Mouse (Mus musculus) T-cell, adult 2 months (primary cell): ENCODE data around the gene Kbtbd12.
A peak's percentile ranks its signal among the peaks of the same experiment; 100 is the strongest.

Experiments used
- DNase-seq: peaks from one replicate; pipeline ENCODE4 v3.0.0; 2022; ENCODE audit warnings: low spot score

Gene Kbtbd12

DNA sequence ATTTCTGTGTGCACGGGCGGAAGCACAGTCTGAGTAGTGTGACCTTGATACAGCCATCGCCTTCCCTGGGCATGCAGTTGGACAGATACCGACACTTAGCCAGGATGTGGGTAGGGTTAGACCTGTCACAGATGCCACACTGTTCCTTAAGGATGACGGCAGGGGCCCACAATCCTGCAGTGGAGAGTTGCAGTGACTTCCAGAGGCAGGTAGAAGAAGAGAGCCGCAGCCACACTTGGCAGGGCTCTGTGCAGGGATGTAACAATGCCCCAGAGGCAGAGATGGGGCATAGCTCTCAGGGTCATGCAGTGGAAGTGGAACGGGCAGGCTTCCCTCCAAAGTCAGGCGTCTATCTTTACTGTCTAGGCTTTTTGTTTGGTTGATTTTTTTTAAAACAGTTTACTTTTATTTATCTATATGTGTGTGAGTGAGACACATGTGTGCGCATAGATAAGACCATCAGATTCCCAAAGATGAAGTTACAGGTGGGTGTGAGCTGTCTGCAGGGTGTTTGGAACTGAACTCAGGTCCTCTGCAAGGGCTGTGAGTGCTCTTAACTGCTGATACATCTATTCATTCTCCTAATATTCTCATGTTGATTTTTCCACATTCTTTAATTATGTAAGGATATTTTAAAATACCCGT lies 89.2 kb downstream of the Kbtbd12 start:
- no peak for DNase-seq

DNA sequence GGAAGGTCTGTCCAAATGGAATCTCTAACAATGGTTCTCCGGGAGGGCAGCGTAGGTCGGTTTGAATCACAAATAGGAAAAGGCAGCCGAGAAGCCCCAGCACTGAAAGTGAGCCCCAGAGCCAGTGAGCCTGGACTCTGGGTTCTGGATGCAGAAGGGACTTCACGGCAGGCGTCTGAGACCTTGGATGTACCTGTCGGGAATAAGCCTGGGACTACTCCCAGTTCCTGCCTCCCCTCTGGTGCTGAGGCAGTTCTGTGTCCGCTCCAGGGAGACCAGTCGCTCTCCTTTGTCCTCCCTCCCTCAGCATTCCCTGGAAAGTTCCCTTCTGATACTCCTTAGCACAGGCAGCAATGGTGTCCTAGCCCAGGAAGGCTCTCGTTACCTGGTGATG lies 92.4 kb downstream of the Kbtbd12 start:
- DNase-seq, result no peak

DNA sequence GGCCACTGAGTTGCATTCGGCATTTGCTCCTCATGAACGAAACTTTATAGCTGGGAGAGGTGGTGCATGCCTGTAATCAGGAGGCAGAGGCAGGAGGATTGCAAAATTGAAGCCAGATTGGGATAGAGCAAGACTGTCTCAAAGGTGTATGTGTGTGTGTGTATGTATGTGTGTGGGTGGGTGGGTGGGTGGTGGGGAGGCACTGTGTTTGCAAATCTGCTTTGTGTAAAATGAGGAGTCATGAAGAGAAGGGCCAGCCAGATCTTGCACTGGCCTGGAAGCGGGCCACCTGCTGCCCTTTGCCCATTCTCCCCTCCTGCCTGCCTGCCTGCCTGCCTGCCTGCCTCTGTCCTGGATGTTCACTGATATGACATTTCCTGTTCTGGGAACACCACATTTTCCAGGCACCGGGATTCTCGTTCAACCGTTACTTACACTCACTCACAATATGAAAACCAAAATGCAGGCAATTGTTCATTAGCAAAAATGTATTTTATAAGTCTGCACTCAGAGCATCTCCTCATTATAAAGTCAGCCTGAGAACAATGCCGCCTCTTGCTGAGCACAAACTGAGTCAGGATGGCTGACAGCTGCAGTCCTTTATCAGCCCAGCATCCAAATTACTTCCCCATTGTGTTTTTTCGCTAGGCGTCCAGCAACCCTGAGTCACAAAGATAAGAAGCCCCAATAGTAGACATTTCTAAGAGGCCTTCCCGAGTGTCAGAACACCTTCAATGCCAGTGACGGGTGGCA lies 92.9 kb downstream of the Kbtbd12 start:
- DNase-seq, result no peak

DNA sequence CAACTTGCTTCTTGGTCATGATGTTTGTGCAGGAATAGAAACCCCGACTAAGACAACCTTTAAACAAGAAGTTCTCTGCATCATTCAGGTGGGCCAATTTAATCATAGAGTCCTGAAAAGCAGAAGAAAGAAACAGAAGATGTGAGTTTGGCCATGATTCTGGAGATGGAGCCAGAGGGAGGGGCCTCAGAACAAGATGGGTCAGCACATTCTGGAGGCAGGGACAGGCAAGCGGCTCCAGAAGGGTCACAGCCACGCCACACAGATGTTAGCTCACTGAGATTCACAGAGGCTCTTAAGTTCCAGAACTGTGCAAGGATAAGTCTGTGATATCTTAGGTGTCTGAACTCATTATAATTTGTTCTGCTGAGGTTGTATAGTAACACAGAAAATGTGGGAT lies 93.5 kb downstream of the Kbtbd12 start:
- no peak for DNase-seq

DNA sequence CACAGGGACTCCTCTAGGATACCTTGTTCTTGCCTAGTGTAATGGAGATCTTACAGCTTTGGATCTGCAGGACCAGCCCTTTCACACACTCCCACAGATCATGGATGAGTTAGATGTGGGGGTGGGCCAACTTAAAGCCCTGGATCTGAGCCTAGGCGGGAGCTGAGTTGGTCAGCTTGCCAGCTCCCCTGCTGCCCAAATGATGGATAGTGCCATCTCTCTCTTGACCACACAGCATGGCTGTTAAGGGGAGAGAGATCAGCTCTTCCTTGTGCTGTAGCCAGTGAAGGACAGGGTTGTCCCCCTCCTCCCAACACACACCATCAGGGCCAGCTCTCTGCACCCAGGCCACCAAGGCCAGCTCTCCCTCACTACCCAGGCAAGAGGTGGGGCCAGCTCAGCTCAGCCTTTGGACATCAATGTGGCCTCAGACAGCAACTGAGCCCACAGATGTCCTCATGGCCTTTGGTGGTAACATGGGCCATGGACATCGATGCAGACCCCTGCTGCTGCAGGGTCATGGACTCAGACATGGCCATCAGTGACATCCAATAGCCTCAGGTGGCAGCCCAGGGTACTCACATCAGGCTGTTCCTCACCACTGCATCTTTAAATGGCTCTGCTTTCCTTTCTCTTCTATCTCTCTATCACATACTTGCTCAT lies 97.5 kb downstream of the Kbtbd12 start:
- no peak for DNase-seq

DNA sequence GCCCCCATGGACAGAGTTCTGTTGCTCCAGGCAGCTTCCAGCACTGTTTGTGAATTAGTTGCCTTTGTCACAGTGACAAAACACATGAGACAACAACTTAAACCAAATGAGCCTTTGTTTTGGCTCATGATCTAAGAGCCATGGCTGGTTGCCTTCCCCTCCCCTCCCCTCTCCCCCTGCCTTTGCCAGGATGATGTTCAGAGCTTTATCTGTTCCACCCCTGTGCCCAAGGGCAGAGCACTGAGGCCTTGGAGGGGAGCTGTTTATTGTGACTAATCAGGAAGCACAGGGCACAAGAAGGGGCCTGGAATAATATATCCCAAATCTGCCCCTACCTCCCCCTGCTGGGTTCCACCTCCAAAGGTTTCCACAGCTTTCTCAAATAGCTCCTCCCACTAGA lies 107.4 kb downstream of the Kbtbd12 start:
- DNase-seq, result no peak

DNA sequence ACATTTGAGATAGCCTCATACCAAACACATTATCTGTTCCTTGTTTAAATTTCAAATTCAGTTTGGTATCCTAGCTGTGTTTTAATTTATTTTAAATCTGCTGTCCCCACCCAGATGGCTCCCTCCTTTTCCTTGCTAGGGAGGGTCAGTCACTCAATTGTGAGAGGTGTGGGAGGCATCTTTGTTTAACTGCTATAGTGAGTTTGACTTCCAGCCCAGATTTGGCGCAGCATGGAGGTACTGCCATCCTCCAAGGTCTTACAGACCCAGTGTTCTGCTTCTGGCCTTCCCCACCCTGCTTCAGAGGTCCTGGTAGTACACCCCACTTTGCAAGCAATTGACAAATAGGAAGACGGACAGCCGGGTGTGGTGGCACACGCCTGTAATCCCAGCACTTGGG lies 113.7 kb downstream of the Kbtbd12 start:
- no peak for DNase-seq

DNA sequence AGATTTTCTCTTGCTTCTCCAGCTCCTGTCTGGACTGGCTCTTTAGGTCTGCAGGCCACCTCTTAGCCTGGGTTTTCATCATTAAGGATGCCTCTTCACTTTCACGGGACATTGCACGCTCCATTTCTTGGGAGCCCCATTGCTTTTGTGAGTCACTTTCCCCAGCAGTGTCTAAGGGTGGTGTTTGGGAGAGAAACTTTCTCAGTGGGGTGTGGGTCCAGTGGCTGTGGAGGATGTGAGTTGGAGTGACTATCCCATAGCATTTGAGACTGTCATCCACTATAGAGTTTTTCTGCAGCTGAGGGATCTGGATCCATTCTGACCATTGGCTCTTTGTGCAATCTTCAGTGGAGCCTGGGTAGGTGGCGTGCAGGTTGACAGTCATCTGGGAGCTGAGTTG lies 114.3 kb downstream of the Kbtbd12 start:
- no peak for DNase-seq

DNA sequence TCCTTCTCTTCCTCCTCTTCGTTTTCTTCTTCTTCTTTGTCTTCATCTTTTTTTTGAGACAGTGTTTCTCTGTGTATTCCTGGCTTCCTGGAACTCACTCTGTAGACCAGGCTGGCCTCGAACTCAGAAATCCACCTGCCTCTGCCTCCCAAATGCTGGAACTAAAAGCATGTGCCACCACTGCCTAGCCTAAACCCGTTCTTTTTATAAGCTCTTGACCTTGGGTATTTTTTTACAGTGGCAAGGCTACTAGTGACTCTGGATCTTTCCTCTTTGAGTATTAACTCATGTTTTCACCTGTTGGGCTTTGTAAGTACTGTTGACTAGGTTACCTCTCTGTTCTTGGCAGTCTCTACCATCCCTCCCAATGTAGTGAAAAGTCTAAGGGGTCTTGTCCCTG lies 114.7 kb downstream of the Kbtbd12 start:
- no peak for DNase-seq

DNA sequence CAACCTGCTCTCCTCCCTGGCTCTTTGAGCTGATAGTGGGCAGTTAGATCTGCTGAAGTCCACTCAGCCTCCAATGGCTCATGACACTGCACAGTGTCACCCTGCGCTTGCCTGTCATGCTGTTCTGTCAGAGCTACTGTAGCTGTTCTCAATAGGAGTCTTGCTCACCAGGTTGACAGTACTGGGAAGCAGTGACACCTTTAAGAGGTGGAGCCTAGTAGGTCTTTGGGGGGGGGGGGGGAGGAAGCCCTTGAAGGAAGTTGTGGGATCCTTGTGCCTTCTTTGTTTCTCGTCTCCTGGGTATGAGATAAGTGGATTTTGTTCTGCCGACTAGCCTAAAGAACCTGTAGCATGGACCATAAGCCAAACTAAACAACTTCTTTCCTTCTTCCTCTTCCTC lies 115.1 kb downstream of the Kbtbd12 start:
- DNase-seq, result no peak

DNA sequence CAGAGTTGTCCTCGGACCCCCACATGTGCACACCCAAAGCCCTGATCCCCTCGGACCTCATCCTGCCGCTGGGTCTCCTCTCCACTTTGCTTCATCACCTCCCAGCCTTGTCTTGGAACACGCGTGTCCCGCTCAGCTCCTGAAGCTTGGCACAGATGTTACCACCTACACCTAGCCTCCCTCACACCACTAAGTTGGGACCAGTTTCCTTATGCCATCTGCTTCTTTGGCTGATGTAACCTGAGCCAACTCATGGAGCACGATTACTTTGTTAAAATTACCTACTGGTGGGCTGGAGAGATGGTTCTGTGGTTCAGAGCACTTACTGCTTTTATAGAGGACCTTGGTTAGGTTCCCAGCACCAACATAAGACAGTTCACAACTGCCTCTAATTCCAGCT lies 115.9 kb downstream of the Kbtbd12 start:
- no peak for DNase-seq

DNA sequence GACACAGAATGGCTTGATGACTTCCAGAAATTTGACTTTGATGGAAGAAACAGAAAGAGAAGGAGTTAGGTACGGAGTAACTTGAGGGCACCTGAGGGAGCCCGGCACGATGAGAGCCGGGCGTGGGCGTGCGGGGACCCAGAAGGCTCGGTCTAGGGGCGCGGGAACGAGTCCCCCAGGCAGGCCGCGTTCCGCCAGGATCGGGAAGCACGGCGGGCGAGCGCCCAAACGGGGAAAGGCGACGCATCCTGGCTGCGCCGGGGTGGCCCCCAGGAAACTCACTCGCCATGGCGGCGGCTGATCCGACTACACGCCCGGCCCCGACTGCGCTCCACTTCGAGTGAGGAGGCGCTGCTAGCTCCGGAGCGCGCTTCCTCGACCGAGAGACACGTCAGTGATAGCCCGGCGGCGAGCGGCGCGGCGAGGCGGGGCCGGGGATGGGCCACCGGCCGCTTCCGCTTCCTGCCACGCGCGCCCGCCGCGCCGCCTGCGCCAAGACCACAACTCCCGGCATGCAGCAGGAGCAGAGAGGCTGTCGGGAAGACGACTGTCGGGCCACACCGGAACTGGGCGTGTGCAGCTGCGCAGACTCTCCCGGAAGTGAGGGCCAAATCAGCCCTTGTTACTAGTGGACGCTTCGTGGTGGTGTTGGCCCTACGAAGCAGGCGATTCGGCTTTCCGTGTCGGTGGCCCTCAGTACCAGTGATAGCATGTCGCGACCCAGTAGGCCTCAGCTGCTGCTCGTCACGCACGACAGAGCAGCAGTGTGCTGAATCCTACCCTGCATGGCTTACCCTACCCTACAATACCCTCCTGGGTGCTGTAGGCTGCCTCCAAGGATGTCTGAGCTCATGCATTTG lies 119.1 kb downstream of the Kbtbd12 start, which contains the start of gene Sec61a1:
Sec61a1 (minus strand) TSS at position 502 of the 860 bp plus-strand sequence.
- peak; percentile 96 for DNase-seq

DNA sequence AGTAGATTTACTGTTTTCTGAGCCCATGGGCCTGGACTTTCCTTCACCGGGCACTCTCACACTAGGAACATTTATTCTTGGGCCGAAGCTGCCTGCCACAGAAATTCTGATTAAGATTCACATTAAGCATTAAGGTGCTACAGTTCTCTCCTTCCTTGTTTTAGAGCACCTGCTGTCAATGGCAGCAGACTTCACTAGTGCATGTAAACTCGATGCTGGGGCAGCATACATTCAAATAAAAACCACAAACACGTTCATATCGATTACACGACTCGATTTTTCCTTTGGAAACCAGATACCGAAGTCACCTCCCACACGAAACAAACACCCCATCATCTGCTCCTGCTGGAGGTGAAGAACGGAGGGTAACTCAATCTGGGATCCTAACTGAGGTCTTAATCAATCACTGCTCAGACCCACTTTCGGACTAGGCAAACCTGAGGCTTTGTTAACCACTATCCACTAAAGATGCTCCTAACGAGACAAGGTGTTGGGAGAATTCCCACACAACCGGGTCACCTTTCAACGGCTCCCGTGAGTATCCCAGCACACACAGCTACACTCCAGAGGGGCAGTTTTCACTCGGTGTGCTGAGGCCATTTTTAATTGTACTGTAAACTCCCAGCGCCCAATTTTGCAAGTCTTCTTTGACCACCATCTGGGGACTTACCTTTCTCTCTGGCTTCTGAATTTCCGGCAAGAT lies 119.9 kb downstream of the Kbtbd12 start:
- DNase-seq, result no peak

DNA sequence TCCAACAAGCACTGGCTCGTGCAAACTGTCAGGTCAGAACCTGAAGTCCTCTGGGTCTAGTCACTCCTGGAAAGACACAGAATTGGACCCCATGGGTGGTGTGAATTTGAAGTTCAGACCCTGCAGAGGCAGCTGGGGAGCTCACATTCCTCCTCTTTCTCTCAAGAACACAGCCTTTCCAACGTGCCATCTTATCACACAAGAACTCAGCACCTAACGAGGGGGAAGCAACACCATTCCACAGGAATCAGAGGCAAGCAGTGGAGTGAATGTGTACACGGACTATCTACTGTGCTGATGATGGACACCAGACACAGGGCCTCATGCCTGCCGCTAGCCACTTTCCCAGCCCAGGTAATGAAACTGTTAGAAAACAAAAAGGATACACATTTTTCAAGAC lies 121.1 kb downstream of the Kbtbd12 start:
- no peak for DNase-seq

DNA sequence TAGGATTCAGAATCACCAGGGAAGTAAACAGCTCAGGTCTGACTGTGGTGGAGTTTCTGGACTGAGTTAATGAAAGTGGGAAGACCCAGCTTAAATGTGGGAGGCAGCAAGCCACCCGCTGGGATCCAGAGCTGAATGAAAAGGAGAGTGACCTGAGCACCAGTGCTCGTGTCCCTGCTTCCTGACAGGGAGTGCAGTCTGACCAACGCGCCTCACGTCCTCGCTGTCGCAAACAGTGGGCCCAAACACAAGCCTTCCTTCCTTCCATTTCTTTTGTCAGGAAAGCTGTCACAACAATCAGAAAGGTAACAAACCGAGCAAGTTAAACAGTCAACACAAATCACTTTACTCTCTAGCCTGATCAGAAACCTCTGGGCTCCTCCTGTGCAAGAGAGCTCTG lies 121.8 kb downstream of the Kbtbd12 start:
- no peak for DNase-seq

DNA sequence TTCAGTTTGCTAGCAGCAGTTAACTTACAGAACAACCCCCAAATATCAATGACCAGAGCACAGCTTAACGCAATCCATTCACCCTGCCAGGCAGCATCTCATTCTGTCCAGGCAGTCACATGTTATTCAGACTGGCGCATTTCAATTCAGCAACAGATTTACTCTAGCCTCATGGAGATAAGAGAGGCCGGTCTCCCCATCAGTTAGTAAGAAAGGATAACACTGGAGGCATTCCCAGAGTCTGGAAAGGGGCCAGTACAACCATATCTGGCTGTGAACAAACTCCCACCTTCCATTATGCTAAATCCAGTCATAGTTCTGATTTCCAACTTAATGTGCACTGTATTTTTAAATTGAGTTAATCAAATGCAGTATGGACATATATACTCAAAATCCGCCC lies 123.2 kb downstream of the Kbtbd12 start:
- DNase-seq, result no peak

DNA sequence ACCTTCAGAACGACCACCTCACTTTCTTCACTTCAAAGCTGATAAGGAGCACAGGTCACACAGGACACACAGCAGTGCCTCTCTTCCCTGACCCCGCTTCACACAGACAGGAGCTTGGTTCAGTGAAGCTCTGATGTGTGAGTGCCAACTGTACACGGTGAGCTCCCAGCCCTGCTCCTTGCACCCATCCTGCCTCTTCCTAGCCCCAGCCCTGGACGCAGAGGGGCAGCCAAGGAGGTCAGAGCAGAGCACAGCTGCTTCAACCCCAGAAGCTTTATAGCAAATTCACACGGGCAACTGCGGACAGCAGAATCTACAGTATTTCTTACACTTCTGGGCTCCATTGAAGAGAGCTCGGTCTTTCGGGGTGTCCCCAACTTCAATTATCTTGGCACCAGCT lies 123.8 kb downstream of the Kbtbd12 start:
- DNase-seq, result no peak

DNA sequence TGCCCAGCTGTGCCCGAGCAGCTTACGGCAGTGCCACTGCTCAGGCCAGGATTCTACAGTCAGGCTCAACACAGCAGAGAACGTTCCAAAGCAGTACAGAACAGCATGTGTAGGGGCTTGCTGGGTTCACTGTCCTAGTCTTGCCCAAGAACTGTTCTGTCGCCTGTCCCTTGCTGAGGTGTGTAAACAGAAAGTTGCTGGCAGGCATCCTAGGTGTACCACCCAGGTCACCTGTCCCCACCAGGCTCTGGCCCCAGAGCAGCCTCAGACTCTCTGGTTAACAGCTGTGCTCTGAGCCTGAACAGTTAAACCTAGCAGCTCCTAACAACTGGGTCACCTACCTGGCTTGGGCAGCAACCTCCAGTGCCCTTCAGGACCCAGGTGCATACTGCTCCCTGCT lies 134.7 kb downstream of the Kbtbd12 start:
- no peak for DNase-seq

DNA sequence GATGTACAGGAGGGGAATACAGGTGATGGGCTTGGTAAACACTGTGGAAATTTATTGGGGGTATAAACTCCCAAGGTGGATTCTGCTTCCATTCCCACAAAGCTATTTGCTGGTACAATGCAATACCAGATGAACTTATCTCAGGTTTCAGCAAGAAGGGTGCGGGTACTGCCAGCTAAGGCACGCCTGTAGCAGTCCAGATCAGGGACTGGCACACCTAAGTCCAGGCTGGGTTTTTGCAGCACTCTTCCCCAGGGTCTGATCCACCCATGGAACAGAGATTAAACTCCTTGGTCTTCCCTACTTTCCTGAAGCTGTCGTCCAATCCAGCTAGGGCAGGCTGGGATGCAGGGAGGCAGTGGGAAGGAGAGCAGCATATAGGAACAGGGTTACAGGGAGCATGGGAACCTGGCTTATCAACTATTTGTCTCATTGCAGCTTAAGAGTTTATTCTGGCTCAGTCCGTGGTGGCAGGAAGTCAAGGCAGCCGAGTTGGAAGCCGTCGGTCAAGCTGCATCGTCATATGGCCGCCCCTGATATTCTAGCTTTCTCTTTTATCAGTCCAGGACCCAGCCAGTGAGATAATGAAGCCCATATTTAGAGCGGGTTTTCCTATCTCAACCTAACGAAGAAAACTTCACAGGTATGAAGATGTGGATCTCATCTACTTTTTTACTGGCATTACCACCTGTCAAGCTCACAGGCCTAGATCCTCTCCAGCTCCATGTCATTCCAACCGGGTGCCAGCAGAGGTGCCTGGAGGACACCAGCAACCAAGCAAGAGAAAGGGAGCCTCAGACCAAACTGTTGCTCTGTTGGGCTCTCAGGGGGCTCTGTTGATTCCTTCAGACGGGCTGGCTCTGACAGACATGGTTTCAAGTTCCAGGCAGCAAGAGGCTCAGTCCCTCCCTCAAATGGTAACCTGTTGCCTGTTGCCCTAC lies 135.4 kb downstream of the Kbtbd12 start:
- DNase-seq, result no peak

DNA sequence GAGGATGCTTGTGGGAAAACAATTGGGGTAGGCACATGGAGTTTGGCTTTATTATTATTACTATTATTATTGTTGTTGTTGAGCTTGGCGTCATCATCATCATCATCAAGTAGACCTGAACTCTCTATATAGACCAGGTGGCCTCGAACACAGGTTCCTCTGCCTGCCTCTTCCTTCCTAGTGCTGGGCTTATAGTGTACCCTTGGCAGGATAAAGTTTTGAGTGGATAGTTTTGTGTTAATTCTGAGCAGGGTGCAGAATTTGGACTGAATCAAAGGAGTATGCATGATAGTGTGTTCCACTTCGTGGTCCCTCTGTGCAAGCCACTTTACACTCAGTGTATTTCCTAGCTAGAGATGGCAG lies 137.4 kb downstream of the Kbtbd12 start:
- DNase-seq, result no peak
